Mouse (Mus musculus) right cerebral cortex, adult 2 months (tissue): Measurements from ENCODE around the gene Aven.

Experiments used
- DNase-seq, 2 experiments: peaks; one replicate each; pipeline ENCODE4 v3.0.0; 2021 to 2022; ENCODE audit warnings: low spot score in 2 of 2

Aven gene

GRCm38 (mm10) chr2:112669461-112669860 is 176.7 kb downstream of the Aven start:
- no peak for DNase-seq

GRCm38 (mm10) chr2:112676175-112676574 is 183.4 kb downstream of the Aven start:
- no peak for DNase-seq

DNA sequence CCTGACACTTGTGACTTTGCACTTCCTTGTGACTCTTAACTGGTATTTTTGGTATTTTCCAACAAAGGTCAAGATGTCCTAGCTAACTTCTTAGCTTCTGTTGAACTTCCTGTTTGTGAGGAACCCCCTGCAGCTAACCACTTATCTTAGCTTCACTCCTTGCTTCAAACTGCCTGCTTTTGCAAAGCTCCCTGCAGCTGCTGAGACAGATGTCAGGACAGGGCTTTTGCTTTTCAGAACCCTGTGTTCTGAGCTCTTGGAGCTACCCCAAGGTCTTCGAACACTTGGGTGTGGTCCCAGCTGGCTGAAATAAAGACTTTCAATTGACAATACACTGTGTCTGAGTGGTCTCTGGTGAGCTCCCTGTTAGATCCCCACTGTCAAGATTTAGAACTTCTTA is 184.0 kb downstream of the Aven start:
- DNase-seq = no peak

DNA sequence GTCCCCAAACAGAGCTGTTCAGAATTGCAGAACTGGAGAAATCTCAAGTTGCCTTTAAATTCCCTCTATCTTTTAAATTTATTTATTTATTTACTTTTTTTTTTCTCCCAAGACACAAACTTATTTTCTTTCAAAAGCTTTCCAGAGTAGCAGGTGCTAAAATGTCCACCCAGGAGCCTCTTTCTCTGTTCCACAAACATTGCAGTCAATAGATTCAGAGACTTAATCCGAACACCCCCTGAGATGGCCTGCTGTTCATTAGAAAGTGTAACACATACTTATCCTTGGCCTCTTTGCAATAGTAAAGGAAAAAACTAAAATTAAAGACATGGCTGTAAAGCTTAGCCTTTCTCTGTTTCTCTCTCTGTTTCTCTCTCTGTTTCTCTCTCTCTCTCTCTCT is 184.5 kb downstream of the Aven start:
- DNase-seq = no peak

- no peak for DNase-seq
Measured at GRCm38 (mm10) chr2:112681817-112682216, 189.1 kb downstream of the Aven start.
